Mouse (Mus musculus): ENCODE data around the gene Sft2d2. TPM values are rescaled to one million over a fixed set of nuclear protein-coding genes. Genes with fewer than 3 reads are reported as not detected.

Gene Sft2d2
- polyA plus RNA-seq (2017; shearing (Covaris generic)), result 66.8 TPM

DNA sequence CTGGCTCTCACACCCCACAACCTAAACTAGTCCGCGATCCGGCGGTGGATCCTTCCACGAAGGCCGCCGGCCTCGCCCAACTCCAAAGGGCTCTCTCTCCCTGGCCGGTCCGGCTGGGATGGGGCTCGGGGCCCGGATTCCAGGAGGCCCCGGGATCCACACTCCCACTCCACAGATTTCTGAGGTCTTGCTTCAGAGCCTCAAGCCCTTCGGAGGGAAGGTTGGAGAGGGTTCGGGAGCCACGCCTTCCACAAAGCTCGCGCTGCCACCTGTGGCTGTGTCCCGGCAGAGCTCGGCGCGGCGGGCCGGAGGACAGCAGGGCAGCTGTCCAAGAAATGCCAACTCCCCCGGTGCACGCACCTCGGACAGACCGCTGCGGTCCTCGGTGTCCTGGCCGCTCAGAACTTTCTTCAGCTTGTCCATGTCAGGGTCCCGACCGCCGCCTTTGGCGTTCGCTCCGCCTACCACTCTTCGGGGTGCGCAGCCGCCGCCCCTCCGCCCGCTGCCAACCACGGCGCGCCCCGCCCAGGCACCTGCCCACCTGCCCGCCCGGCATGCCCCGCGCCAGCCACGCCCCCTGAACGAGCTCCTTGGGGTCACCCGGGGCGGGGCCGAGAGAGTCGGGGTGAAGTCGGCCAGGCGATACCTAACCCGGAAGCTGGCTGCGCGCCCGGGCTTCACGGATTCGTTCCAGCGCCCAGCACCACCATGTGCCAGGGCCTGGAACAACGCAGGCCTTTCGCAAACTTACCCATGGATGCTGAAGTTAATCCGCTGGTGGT is at the start of gene Sft2d2:
Gene Sft2d2, minus strand, starts transcription at position 559 of the 782 bp plus-strand sequence.

DNA sequence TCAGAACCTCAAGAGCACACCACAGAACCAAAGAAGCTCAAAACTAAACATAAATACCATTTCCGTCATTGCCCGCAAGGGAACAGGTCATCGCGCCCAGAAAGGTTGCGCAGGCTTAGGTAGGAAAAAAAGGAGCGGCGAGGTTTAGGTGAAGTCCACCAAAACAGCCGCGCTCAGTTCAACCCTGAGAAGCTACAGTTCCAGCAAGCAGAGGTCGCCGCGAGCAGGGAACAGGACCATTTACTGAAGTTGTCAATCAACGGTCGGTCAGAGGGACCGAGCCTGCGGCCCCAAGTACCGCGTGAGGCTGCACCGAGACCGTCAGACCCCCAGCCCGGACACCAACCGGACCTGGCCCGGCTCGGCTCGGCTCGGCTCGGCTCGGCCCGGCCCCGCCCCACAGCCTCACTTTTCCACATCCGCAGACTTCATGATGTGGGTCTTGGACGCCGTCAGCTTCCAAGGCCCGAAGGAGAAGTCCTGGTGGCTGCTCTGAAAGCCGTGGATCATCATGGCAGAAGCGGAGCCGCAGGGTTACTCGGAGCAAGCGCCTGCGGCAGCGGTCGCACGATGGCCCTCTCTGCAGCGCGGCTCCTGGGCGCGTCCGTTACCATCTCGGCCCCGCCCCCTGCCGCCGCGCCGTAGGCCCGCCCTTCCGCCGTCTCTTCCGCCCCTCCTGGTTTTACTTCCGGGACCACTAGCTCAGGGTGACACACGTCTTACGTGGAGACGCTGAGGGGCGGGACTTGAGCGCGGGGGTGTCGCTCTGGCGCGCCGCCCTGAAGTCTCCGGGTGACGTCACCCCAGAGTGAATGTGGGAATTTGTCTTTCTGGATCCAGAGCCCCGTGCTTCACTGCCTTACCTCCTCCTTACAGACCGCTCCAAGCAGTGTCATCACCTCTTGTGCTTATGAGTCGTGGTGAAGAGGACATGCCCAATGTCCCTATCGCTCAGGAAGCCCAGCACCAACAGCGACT is 42.4 kb upstream of the Sft2d2 start, which contains the start of gene Tiprl:
Gene Tiprl, minus strand, starts transcription at position 676 of the 978 bp plus-strand sequence.

DNA sequence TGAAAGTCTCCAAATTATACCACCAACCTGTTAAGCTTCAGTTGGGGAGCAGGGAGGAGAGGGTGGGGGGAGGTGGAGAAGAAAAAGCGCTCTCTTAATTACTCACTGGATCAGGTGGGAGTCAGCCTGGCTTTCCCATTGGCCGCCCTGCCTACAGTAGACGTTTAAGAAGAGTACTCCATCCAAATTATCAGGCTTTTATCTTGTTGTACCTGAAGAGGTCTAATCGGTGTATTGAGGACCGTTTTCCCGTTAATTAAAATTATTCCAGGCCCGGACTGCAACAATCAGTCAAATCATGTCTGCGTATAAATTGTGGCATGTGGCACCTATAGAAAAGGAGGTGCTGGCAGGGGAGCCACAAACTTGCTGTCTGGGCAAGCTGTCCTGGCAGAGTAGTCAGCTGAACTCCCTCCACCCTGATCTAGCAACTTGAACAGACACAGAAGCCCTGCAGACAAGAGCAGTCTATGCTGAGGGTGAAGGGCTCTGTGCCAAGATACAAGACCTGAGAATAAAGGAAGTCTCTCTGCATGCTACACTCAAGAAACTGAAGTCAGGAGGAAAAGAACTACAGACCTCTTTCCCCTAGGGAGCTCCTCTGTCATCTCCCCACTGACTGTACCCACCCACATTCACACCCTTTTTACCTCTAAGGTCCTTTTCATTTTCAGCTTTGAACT is 33.4 kb downstream of the Sft2d2 start, which contains the start of gene Tbx19:
Gene Tbx19, minus strand, starts transcription at position 51 of the 683 bp plus-strand sequence.

Other genes starting within 250 kb of the Sft2d2 start
- gene Tbx19, start 33.7 kb downstream of the Sft2d2 start, polyA plus RNA-seq (2017; shearing (Covaris generic)), result not detected
- 95.7 TPM for gene Tiprl, start 42.6 kb upstream of the Sft2d2 start, polyA plus RNA-seq (2017; shearing (Covaris generic))
- 0.20 TPM for gene Gpr161, start 101.4 kb upstream of the Sft2d2 start, polyA plus RNA-seq (2017; shearing (Covaris generic))